Mouse (Mus musculus) liver, postnatal 0 days (tissue): Measurements from ENCODE around the gene Ipp.

ENCODE experiments used
- CTCF ChIP-seq: sonication (generic); IDR thresholded peaks from 2 replicates; pipeline ENCODE4 v1.5.1; 2016; ENCODE audit warnings: antibody characterized with exemption, low read depth
- EP300 ChIP-seq: IDR thresholded peaks from 2 replicates; pipeline ENCODE4 v1.6.1; 2016; ENCODE audit warnings: antibody characterized with exemption, low read depth, mild to moderate bottlenecking

- no peak for TF ChIP-seq CTCF
- no peak for TF ChIP-seq EP300
Observed at GRCm38 (mm10) chr4:116483476-116483875, 23.9 kb upstream of the Ipp start.
